Mouse (Mus musculus): ENCODE results near the gene Hhat.

DNA sequence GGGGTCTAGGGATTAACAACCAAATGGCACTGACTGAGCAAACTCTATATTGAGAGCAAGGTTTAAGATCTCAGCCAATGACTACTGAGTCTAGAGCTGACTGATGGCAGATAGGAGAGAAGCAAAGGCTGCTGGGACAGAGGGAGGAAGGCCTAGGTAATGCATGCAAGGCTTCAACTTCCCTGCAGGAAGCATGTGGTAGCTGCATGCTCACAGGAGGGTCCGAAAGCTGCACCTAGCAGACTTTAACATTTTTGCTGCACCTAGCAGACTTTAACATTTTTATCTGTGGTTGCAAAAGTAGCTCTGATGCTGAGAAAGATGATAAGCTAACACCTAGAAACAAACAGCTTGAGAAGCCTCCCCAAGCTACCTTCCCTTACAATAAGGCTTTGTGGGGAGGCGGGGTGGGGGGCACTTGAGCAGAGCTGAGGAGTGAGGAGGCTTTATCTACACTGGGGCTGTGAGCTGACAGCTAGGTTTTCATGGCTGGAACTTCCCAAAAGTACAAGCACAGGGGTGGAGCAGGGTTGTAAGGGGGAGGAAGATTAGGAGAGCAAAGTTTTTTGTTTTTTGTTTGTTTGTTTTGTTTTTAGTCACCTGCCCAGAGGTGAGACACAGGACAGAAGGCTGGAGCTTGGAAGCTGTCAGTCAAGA, 239.4 kb downstream of the Hhat start:
- TF ChIP-seq GATA1 (IDR thresholded peaks at IDR 0.05; ENCODE audit: low read length), result no peak
- TF ChIP-seq TAL1 (IDR thresholded peaks at IDR 0.05; ENCODE audit: low read length), result no peak

Measured in erythroblast, embryonic 14.5 days (primary cell).